Mouse (Mus musculus) heart, embryonic 14.5 days (tissue): ENCODE results near the gene Psmc3. TPM values are rescaled to one million over a fixed set of nuclear protein-coding genes. Genes with fewer than 3 reads are reported as not detected.

Experiments used
- ATAC-seq: fragments of 200-750 bp; cut with Nextera tagmentation; 2 replicates; pipeline ENCODE4 v1.8.0; 2017; ENCODE audit warnings: low read depth, moderate TSS enrichment; ENCODE audit not compliant: insufficient number of reproducible peaks, insufficient read depth, low FRiP score
- H3K27ac ChIP-seq, 2 experiments: fragments of 200-500 bp in 1 of 2; fragments of 300-500 bp in 1 of 2; sonication (generic) in 1 of 2; replicated peaks in 1 of 2; 2 replicates each; pipeline ENCODE4 v1.5.1; 2012 to 2014; ENCODE audit warnings: low read depth in 2 of 2, low read length in 2 of 2, control low read depth in 1 of 2, mild to moderate bottlenecking in 1 of 2, mixed read lengths in 1 of 2; ENCODE audit not compliant: control insufficient read depth in 1 of 2, insufficient read depth in 1 of 2
- H3K27me3 ChIP-seq: fragments of 300-500 bp; sonication (generic); 2 replicates; pipeline ENCODE4 v1.6.1; 2014; ENCODE audit warnings: mild to moderate bottlenecking, low read length, control low read depth; ENCODE audit not compliant: control insufficient read depth, insufficient read depth
- H3K36me3 ChIP-seq: fragments of 300-500 bp; sonication (generic); 2 replicates; pipeline ENCODE4 v1.6.1; 2014; ENCODE audit warnings: mild to moderate bottlenecking, control low read depth, low read length, mixed read lengths; ENCODE audit not compliant: control insufficient read depth, insufficient read depth
- H3K4me1 ChIP-seq, 2 experiments: fragments of 200-500 bp in 1 of 2; fragments of 300-500 bp in 1 of 2; sonication (generic) in 1 of 2; 2 replicates each; pipeline ENCODE4 v1.6.1; 2012 to 2014; ENCODE audit warnings: low read length in 2 of 2, control low read depth in 1 of 2, mixed read lengths in 1 of 2; ENCODE audit not compliant: control insufficient read depth in 2 of 2, insufficient read depth in 2 of 2
- H3K4me2 ChIP-seq: fragments of 300-500 bp; sonication (generic); 2 replicates; pipeline ENCODE4 v1.6.1; 2014; ENCODE audit warnings: mild to moderate bottlenecking, low read length
- H3K4me3 ChIP-seq, 2 experiments: fragments of 200-500 bp in 1 of 2; fragments of 300-500 bp in 1 of 2; sonication (generic) in 1 of 2; 2 replicates each; pipeline ENCODE4 v1.5.1; 2012 to 2014; ENCODE audit warnings: low read length in 2 of 2, mild to moderate bottlenecking in 2 of 2, control low read depth in 1 of 2, low read depth in 1 of 2, moderate library complexity in 1 of 2; ENCODE audit not compliant: control insufficient read depth in 1 of 2, insufficient read depth in 1 of 2
- H3K9ac ChIP-seq: fragments of 300-500 bp; sonication (generic); 2 replicates; pipeline ENCODE4 v1.6.1; 2014; ENCODE audit warnings: mild to moderate bottlenecking, low read length
- H3K9me3 ChIP-seq: fragments of 300-500 bp; sonication (generic); 2 replicates; pipeline ENCODE4 v1.6.1; 2016; ENCODE audit warnings: low read length, control low read depth; ENCODE audit not compliant: control insufficient read depth
- WGBS: fragments of 180-500 bp; shearing (Covaris S2); extraction: QIAGEN DNeasy Blood & Tissue Kit; methylation state at CpG from one replicate; pipeline ENCODE4 v1.1.7; 2014; 5-methylcytosine and 5-hydroxymethylcytosine counted together
- polyA plus RNA-seq: library from polyadenylated mRNA; unstranded; fragments of >200 nt; fragmentation: Nextera tagmentation; extraction: Ambion mirVana; gene quantifications from 2 replicates; pipeline ENCODE4 v1.2.1, GENCODE M21; 2014

The Psmc3 gene
- polyA plus RNA-seq, 1 experiment from 2014 or later: 293 TPM

DNA sequence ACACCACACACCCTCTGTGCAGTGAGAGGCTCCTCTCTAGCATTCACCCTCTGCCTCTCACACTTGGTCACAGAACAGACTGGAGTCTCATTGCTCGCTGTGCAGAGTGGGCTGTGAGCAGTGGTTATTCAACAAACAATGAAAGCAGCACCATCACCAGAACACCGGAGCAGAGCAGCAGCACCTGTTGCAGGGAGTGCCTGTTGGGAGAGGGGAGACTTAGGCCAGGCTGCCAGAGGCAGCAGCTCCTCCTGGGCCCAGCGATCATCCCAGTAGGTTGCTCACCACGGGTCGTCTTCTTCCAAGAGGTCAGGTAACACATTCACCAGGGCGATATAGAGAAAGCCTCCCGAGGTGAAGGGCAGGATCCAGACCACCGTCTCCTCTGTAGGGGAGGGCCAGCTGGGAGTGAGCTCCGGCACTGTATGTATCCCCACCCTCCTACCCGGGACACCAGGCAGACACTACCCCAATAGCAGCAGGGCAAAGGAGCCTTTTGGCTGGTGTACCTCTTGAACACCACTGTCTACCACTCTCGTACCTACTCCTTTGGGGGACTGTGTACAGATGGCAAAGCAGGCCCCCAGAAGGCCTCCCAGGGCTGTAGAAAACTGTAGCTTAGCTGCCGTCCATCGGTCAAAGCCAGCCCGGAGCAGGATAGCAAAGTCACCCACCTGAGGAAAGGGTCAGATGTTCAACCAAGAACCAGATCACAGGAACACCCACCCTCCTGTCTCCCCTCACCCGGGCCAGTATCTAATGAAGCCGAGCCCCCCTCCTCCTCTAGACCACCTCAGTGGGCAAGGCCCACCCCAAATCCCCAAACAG lies 9.2 kb downstream of the Psmc3 start:
- Histone ChIP-seq H3K9me3 (no peaks in the 10 kb centered on the region), H3K4me3 (no peak overlapping the region), H3K4me2 (no peak overlapping the region), H3K9ac (peak overlapping the region; percentile 50; the same call in 1 of the 2 replicates), H3K4me1 (peaks cover 18 to 37% of the 10 kb centered on the region in 2 experiments), H3K36me3 (peaks cover 77% of the 10 kb centered on the region), H3K27me3 (no peaks in the 10 kb centered on the region), H3K27ac (peak overlapping the region; percentile 87 to 91; a peak in 3 of 4 replicates)
- WGBS: 87% methylated on average over 16 of the region's 16 CpGs
- no peak for ATAC-seq

DNA sequence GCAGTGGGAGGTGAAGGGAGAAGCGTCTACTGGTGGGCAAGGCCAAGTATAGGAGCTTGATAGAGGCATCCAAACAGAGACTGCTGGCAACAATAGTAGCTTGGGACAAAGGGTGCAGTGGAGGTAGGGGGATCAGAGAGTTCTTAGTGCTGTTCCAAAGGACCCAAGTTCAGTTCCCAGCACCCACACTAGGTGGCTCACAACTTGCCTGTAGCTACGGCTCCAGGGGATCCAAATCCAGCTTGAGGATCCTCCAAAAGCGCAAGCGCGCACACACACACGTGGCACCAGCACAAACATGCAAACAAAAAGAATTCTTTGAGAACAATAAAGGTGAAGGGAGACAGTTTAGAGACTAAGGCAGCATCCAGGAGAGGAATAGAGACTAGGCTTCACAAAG lies 10.4 kb downstream of the Psmc3 start:
- H3K27me3 ChIP-seq: no peaks in the 10 kb centered on the region
- peaks cover 71% of the 10 kb centered on the region for H3K36me3 ChIP-seq
- H3K9ac ChIP-seq: no peak overlapping the region
- H3K27ac ChIP-seq: no peak overlapping the region
- H3K4me3 ChIP-seq: no peak overlapping the region
- no peak overlapping the region for H3K4me2 ChIP-seq
- no peaks in the 10 kb centered on the region for H3K9me3 ChIP-seq
- H3K4me1 ChIP-seq: peaks cover 28 to 48% of the 10 kb centered on the region in 2 experiments
- ATAC-seq: no peak
- 94% methylated on average over 6 of the region's 6 CpGs for WGBS

- H3K36me3 ChIP-seq: peaks cover 58% of the 10 kb centered on the region
- no peak for ATAC-seq
Observed at GRCm38 (mm10) chr2:91065544-91065943, 11.7 kb downstream of the Psmc3 start.

GRCm38 (mm10) chr2:91066455-91066854 lies 12.6 kb downstream of the Psmc3 start:
- H3K9me3 ChIP-seq: no peaks in the 10 kb centered on the region
- peaks cover 28 to 49% of the 10 kb centered on the region in 2 experiments for H3K4me1 ChIP-seq
- H3K36me3 ChIP-seq: peaks cover 58% of the 10 kb centered on the region
- no peak overlapping the region for H3K4me3 ChIP-seq
- peak overlapping the region; percentile 11 to 19; a peak in 1 of 4 replicates for H3K27ac ChIP-seq
- H3K4me2 ChIP-seq: no peak overlapping the region
- 70% methylated on average over 3 of the region's 3 CpGs for WGBS
- no peak overlapping the region for H3K9ac ChIP-seq
- ATAC-seq: no peak
- H3K27me3 ChIP-seq: no peaks in the 10 kb centered on the region

More at GRCm38 (mm10) chr2:91065544-91065943, 11.7 kb downstream of the Psmc3 start:
- Histone ChIP-seq H3K4me1 (peaks cover 29 to 50% of the 10 kb centered on the region in 2 experiments), H3K27me3 (no peaks in the 10 kb centered on the region), H3K27ac (no peak overlapping the region), H3K9me3 (no peaks in the 10 kb centered on the region), H3K4me3 (no peak overlapping the region), H3K4me2 (no peak overlapping the region), H3K9ac (no peak overlapping the region)
- WGBS: 58% methylated on average over 3 of the region's 3 CpGs

GRCm38 (mm10) chr2:91068162-91068871 lies 14.5 kb downstream of the Psmc3 start:
- H3K4me2 ChIP-seq: peak overlapping the region; percentile 93
- no peak for ATAC-seq
- H3K9me3 ChIP-seq: no peaks in the 10 kb centered on the region
- H3K27me3 ChIP-seq: no peaks in the 10 kb centered on the region
- peak overlapping the region; percentile 86 for H3K9ac ChIP-seq
- 58% methylated on average over 13 of the region's 13 CpGs for WGBS
- H3K4me3 ChIP-seq: peak overlapping the region; percentile 59 to 76
- 0 out of 4 replicates have a peak overlapping the region, but pooled peaks of 1 of the 2 experiments have one; percentile 91 for H3K27ac ChIP-seq
- H3K36me3 ChIP-seq: peaks cover 43% of the 10 kb centered on the region
- peaks cover 17 to 34% of the 10 kb centered on the region in 2 experiments for H3K4me1 ChIP-seq

GRCm38 (mm10) chr2:91068872-91069165 lies 15.0 kb downstream of the Psmc3 start:
- WGBS: 47% methylated on average over 6 of the region's 6 CpGs
- Histone ChIP-seq H3K9me3 (no peaks in the 10 kb centered on the region), H3K36me3 (peaks cover 38% of the 10 kb centered on the region), H3K4me2 (peak overlapping the region; percentile 93), H3K9ac (peak overlapping the region; percentile 86), H3K4me1 (peaks cover 17 to 34% of the 10 kb centered on the region in 2 experiments), H3K27ac (peak overlapping the region; percentile 91 to 93; a peak in 2 of 4 replicates), H3K4me3 (peak overlapping the region; percentile 59 to 76), H3K27me3 (no peaks in the 10 kb centered on the region)
- no peak for ATAC-seq

DNA sequence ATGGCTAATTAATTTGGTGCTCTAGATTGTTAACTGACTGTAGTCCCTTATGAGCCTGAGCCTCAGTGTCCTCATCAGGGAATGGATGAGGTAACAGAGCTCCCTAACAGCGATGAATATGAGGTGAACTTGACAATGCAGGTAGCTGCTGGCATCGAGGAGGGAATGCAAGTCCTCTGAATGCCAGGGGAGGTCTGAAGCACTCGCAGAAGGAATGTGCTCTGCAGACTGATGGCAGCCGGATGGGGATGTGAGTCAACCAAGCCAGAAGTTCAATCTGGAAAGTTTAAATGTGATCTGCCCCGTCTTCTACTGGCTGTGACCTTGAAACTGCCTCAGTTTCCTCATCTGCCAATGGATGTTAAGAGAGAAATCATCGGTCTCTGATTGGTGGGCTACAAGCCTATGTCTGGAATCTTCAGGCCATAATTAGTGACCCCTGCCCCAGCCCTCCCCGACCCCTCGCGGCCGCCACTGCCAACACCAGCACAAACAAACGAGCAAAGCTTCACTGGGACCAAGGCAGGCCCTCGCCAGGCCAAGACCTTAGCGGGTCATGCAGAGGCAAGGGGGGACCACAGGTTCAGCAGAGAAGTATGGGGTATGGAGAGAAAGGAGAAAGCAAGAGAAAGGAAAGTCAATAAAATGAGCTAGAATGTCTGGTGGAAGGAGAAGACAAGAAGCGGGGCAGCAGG lies 15.6 kb downstream of the Psmc3 start:
- Histone ChIP-seq H3K4me1 (peaks cover 17 to 34% of the 10 kb centered on the region in 2 experiments), H3K27me3 (no peaks in the 10 kb centered on the region), H3K27ac (peak overlapping the region; percentile 91 to 93), H3K36me3 (peaks cover 32% of the 10 kb centered on the region), H3K9me3 (no peaks in the 10 kb centered on the region), H3K9ac (peak overlapping the region; percentile 86), H3K4me2 (peak overlapping the region; percentile 93), H3K4me3 (peak overlapping the region; percentile 59 to 76)
- no peak for ATAC-seq
- 5% methylated on average over 14 of the region's 14 CpGs for WGBS
